Mouse (Mus musculus): ENCODE measurements around the gene Frem1.

- TF ChIP-seq CTCF (IDR thresholded peaks at IDR 0.05; ENCODE audit: insufficient read depth, low read depth, low read length) (no peak), POLR2A (IDR thresholded peaks at IDR 0.05; ENCODE audit: insufficient read depth, low read depth, low read length) (no peak)
Observed at GRCm38 (mm10) chr4:83018111-83019105, 33.7 kb downstream of the Frem1 start.
